Mouse (Mus musculus) liver, postnatal 0 days (tissue): ENCODE data around the gene Grap. TPM values are rescaled to one million over a fixed set of nuclear protein-coding genes. Genes with fewer than 3 reads are reported as not detected.

Source experiments
- ATAC-seq: fragments of 200-750 bp; cut with Nextera tagmentation; 2 replicates; pipeline ENCODE4 v1.8.0; 2017; ENCODE audit warnings: mild to moderate bottlenecking, moderate library complexity
- DNase-seq: peaks from one replicate; pipeline ENCODE4 v3.0.0-alpha.2; 2016
- H3K27ac ChIP-seq: fragments of 300-500 bp; sonication (generic); 2 replicates; pipeline ENCODE4 v1.5.1; 2014; ENCODE audit warnings: antibody characterized with exemption, moderate library complexity, mild to moderate bottlenecking, low read depth
- H3K27me3 ChIP-seq: fragments of 300-500 bp; sonication (generic); 2 replicates; pipeline ENCODE4 v1.6.1; 2014; ENCODE audit warnings: low read length, control low read depth, mixed read lengths; ENCODE audit not compliant: insufficient read depth
- H3K36me3 ChIP-seq: fragments of 300-500 bp; sonication (generic); replicated peaks from 2 replicates; pipeline ENCODE4 v1.6.1; 2014; ENCODE audit warnings: mild to moderate bottlenecking, control low read depth, low read length, moderate library complexity, mixed read lengths; ENCODE audit not compliant: insufficient read depth
- H3K4me1 ChIP-seq: fragments of 300-500 bp; sonication (generic); 2 replicates; pipeline ENCODE4 v1.6.1; 2014; ENCODE audit warnings: antibody characterized with exemption, mild to moderate bottlenecking, control low read depth; ENCODE audit not compliant: insufficient read depth
- H3K4me2 ChIP-seq: fragments of 300-500 bp; sonication (generic); 2 replicates; pipeline ENCODE4 v1.6.1; 2014; ENCODE audit warnings: low read depth, mild to moderate bottlenecking, low read length, moderate library complexity, mixed read lengths
- H3K4me3 ChIP-seq: fragments of 300-500 bp; sonication (generic); 2 replicates; pipeline ENCODE4 v1.5.1; 2014; ENCODE audit warnings: low read depth, low read length
- H3K9ac ChIP-seq: fragments of 300-500 bp; sonication (generic); replicated peaks from 2 replicates; pipeline ENCODE4 v1.6.1; 2014; ENCODE audit warnings: mild to moderate bottlenecking, moderate library complexity
- H3K9me3 ChIP-seq: fragments of 300-500 bp; sonication (generic); 2 replicates; pipeline ENCODE4 v1.6.1; 2016; ENCODE audit warnings: mild to moderate bottlenecking, control low read depth, low read length, mixed read lengths
- CTCF ChIP-seq: sonication (generic); IDR thresholded peaks from 2 replicates; pipeline ENCODE4 v1.5.1; 2016; ENCODE audit warnings: antibody characterized with exemption, low read depth
- EP300 ChIP-seq: IDR thresholded peaks from 2 replicates; pipeline ENCODE4 v1.6.1; 2016; ENCODE audit warnings: antibody characterized with exemption, low read depth, mild to moderate bottlenecking
- whole genome bisulfite sequencing: fragments of 180-500 bp; shearing (Covaris S2); extraction: QIAGEN DNeasy Blood & Tissue Kit; methylation state at CpG from one replicate; pipeline ENCODE4 v1.1.7; 2014; ENCODE audit not compliant: insufficient replicate concordance; 5-methylcytosine and 5-hydroxymethylcytosine counted together
- polyA plus RNA-seq: library from polyadenylated mRNA; unstranded; fragments of >200 nt; fragmentation: Nextera tagmentation; extraction: Ambion mirVana; gene quantifications from 2 replicates; pipeline ENCODE4 v1.2.1, GENCODE M21; 2015

The Grap gene
- polyA plus RNA-seq, 1 experiment from 2014 or later, result 6.7 TPM

- Histone ChIP-seq H3K27ac (no peak overlapping the region), H3K9ac (no peak overlapping the region), H3K9me3 (no peaks in the 10 kb centered on the region), H3K36me3 (no peaks in the 10 kb centered on the region), H3K4me1 (no peaks in the 10 kb centered on the region), H3K4me3 (no peak overlapping the region), H3K4me2 (no peak overlapping the region), H3K27me3 (peaks cover 15% of the 10 kb centered on the region; the same call in 1 of the 2 replicates)
- ATAC-seq, result peak; percentile 50; the same call in 1 of the 2 replicates
- TF ChIP-seq CTCF (peak; percentile 61), EP300 (no peak)
- WGBS, result 24% methylated on average over 8 of the region's 8 CpGs
- DNase-seq, result peak; percentile 63
Observed at GRCm38 (mm10) chr11:61674839-61675159, 21.7 kb downstream of the Grap start.

GRCm38 (mm10) chr11:61675332-61675731 lies 22.3 kb downstream of the Grap start:
- no peaks in the 10 kb centered on the region for H3K36me3 ChIP-seq
- no peaks in the 10 kb centered on the region for H3K9me3 ChIP-seq
- ATAC-seq (no peak), DNase-seq (no peak)
- no peak overlapping the region for H3K4me3 ChIP-seq
- no peak overlapping the region for H3K4me2 ChIP-seq
- H3K9ac ChIP-seq, result no peak overlapping the region
- no peaks in the 10 kb centered on the region for H3K4me1 ChIP-seq
- no peak overlapping the region for H3K27ac ChIP-seq
- peaks cover 15% of the 10 kb centered on the region; the same call in 1 of the 2 replicates for H3K27me3 ChIP-seq
- no peak for TF ChIP-seq CTCF
- no peak for TF ChIP-seq EP300
- 41% methylated on average over 2 of the region's 2 CpGs for WGBS

GRCm38 (mm10) chr11:61676216-61676854 lies 23.3 kb downstream of the Grap start:
- Histone ChIP-seq H3K4me3 (no peak overlapping the region), H3K4me1 (no peaks in the 10 kb centered on the region), H3K4me2 (no peak overlapping the region), H3K27ac (no peak overlapping the region), H3K9me3 (no peaks in the 10 kb centered on the region), H3K27me3 (peaks cover 15% of the 10 kb centered on the region; the same call in 1 of the 2 replicates), H3K36me3 (no peaks in the 10 kb centered on the region), H3K9ac (no peak overlapping the region)
- no peak for TF ChIP-seq EP300
- no peak for TF ChIP-seq CTCF
- no peak for ATAC-seq
- 70% methylated on average over 7 of the region's 7 CpGs for WGBS
- DNase-seq, result no peak

DNA sequence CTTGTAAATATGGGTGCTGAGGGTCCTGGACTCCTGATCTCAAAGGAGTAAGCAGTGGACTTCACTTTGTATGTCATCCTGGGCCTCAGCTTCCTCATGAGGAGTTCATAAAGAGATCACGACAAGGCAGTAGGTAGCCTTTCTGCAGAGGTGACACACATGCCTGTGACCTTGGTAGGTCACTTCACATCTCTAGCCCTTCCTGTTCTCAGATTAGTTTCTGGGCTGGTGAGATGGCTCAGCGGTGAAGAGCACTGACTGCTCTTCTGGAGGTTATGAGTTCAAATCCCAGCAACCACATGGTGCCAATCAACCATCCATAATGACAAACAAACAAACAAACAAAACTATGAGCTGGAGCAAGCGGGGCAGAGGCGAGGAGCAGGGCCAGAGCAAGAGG lies 24.6 kb downstream of the Grap start:
- Histone ChIP-seq H3K9me3 (no peaks in the 10 kb centered on the region), H3K36me3 (no peaks in the 10 kb centered on the region), H3K4me3 (no peak overlapping the region), H3K9ac (no peak overlapping the region), H3K4me2 (no peak overlapping the region), H3K4me1 (no peaks in the 10 kb centered on the region), H3K27ac (no peak overlapping the region), H3K27me3 (peaks cover 17% of the 10 kb centered on the region; the same call in 1 of the 2 replicates)
- no peak for TF ChIP-seq EP300
- TF ChIP-seq CTCF, result no peak
- WGBS, result 68% methylated on average over 4 of the region's 4 CpGs
- DNase-seq, result no peak
- no peak for ATAC-seq

- Histone ChIP-seq H3K4me1 (peaks cover 12% of the 10 kb centered on the region), H3K36me3 (no peaks in the 10 kb centered on the region), H3K27ac (no peak overlapping the region), H3K4me2 (no peak overlapping the region), H3K4me3 (no peak overlapping the region), H3K27me3 (peaks cover 16% of the 10 kb centered on the region; the same call in 1 of the 2 replicates), H3K9ac (no peak overlapping the region), H3K9me3 (no peaks in the 10 kb centered on the region)
- TF ChIP-seq CTCF (no peak), EP300 (no peak)
- DNase-seq, result no peak
- ATAC-seq, result no peak
- WGBS, result 60% methylated on average over 4 of the region's 4 CpGs
Observed at GRCm38 (mm10) chr11:61679091-61679866, 26.2 kb downstream of the Grap start.

- H3K36me3 ChIP-seq, result no peaks in the 10 kb centered on the region
- no peak for TF ChIP-seq CTCF
- TF ChIP-seq EP300, result no peak
- peak; percentile 93 for DNase-seq
- H3K4me1 ChIP-seq, result peaks cover 35% of the 10 kb centered on the region
- H3K4me3 ChIP-seq, result peak within 1 kb of the TSS; percentile 61
- H3K9me3 ChIP-seq, result no peaks in the 10 kb centered on the region
- H3K9ac ChIP-seq, result peak within 1 kb of the TSS; percentile 61
- WGBS, result 1% methylated on average over 72 of the region's 76 CpGs
- H3K27ac ChIP-seq, result peak within 1 kb of the TSS; percentile 60; the same call in 1 of the 2 replicates
- H3K27me3 ChIP-seq, result peaks cover 12% of the 10 kb centered on the region; the same call in 1 of the 2 replicates
- peak; percentile 85 for ATAC-seq
- peak within 1 kb of the TSS; percentile 85 for H3K4me2 ChIP-seq
Observed at GRCm38 (mm10) chr11:61683907-61684731, 31.1 kb downstream of the Grap start, which contains the start of gene Fam83g. Gene Fam83g, plus strand, starts transcription at chr11:61684091.
